Mouse (Mus musculus): ENCODE results near the gene Atg7.
A peak's percentile ranks its signal among the peaks of the same experiment; 100 is the strongest.

Atg7 gene

DNA sequence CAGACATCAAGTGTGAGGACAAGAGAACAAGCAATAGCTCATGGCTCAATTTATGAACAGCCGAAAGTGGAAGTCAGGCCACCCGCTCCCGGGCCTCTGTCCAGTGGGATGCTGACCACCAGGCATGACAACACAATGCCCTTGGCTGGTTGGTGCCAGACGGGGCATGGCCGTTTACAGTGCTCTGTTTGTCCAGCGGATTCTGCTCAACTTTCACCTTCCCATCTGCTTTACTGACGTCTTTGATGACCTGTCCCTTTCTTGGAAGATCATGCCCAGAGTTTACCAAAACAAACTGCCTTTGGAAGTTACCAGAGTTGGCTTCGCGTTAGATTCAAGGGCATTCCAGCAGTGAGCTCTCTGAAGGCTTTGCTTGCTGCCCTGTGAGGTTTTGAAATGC is 93.5 kb downstream of the Atg7 start:
- no peak for DNase-seq

GRCm38 (mm10) chr6:114737181-114737580 is 94.3 kb downstream of the Atg7 start:
- DNase-seq, result no peak

DNA sequence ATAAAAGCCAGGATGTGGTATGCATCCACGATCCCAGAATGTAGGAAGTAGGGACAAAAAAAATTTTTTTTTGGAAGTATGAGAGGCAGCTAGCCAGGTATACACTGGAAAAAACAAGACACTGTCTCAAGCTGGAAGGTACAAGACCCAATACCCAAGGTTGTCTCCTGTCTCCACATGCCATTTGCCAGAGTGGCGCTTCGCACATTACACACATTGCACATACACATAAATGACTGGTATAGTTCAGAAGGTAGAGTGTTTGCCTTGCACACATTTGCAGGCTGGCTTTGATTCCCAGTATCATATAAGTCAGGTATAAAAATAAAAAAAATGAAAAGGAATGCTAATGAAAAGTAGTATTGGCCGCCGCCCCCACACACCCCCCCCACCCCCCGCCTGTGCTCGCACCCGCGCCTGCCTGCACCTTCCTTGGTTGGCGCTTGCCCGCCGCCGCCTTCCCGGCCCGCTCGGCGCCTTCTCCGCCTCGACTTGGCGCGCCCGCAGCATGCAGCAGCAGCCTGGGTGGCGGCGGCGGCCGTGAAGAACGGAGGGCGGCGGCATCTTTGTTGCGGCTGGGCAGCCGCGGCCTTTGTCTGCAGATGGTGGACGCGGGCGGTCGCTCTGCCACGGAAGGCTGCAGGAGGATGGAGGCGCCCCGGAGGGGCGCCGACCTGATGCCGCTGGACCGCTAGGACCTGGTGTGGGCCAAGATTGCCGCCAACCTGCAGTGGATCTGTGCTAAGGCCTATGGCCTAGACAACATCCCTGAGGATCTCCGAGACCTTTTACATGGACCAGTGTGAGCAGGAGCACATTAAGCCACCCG is 95.2 kb downstream of the Atg7 start:
- no peak for DNase-seq

- no peak for DNase-seq
Measured at GRCm38 (mm10) chr6:114738760-114739112, 95.8 kb downstream of the Atg7 start.

DNA sequence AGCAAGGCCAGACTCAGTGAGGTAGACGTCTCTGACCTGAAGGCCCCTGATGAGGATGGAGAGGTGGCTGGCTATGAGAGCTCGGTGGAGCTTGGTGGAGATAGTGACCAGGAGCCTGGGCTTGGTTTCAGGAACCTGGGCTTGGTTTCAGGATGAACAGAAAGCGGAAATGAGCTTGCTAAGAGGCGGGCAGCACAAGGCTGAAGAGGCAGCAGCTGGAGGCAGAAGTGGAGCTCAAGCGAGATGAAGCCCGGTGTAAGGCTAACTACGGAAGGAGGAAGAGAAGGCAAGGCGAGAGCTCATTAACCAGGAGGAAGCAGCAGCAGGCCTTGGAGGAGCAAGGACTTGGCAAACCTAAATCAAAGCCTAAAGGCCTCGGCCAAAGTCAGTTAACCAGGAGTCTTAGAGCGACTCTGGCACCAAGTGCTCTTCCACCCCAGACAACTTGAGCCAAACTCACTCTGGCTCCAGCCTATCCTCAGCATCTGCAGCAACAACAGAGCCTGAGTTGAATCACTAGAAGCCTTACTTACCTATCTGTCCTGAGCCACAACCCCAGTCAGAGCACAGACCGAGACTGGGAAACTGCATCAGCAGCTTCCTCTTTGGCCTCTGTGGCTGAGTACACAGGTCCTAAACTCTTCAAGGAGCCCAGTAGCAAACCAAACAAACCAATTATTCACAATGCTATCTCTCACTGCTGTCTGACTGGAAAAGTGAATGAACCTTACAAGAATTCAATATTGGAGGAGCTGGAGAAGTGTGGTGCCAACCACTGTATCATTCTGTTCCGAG is 99.5 kb downstream of the Atg7 start:
- no peak for DNase-seq

DNA sequence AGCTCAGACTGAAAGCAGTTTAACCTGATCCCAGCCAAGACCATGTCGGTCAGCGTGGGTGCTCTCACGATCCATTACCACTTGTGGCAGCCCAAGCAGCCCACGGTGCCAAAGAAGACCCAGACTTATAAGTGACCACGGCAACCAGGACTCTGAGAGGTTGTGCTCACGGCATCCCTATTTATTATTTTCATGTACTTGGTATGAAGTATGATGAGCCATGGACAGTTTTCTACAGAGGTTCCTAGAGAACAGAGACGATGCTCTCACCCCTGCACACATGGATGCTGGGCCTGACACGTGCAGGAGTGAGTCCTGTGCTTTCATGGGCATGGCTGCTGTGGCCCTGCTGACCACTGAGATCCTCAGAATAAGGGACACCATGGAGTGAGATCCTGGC is 100.2 kb downstream of the Atg7 start:
- no peak for DNase-seq

GRCm38 (mm10) chr6:114743845-114744244 is 100.9 kb downstream of the Atg7 start:
- DNase-seq, result no peak

- no peak for DNase-seq
Measured at GRCm38 (mm10) chr6:114746439-114746974, 103.6 kb downstream of the Atg7 start.

DNA sequence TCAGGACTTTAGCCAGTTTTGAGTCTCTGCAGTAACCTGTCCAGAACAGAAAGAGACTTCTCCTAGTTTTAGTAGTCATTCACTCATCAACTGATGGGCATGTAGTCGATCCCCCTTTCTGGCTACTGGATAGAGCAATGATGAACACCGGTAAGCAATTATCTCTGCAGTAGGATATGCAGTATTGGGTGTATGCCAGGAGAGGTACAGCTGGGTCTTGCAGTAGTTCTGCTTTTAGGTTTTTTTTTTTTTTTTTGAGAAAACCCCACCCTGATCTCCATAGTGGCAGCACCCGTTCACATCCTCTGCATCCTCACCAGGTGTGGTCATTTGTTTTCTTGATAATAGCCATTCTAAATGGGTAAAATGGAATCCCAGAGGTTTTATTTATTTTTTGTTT is 105.5 kb downstream of the Atg7 start:
- DNase-seq, result no peak

- DNase-seq, result no peak
Measured at GRCm38 (mm10) chr6:114748882-114749281, 106.0 kb downstream of the Atg7 start.

DNA sequence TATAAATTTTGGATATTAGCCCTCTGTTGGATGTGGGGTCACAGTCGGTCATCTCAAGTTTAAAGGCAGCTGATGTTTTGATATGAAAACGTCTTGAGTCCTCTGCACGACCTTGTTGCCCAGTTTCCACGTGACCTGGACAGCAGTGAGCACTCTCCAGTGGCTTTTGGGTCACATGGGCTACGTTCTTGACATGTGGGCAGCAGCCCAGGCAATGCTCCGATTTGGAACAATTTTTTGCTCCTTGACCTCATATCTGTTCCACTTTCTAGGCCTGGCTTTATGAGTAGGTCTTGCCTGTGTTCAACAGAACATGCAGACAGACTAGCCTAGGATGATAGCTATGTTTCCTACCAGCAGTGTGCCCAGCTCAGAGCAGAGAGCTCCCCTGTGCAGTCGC is 115.9 kb downstream of the Atg7 start:
- DNase-seq, result peak; percentile 12

DNA sequence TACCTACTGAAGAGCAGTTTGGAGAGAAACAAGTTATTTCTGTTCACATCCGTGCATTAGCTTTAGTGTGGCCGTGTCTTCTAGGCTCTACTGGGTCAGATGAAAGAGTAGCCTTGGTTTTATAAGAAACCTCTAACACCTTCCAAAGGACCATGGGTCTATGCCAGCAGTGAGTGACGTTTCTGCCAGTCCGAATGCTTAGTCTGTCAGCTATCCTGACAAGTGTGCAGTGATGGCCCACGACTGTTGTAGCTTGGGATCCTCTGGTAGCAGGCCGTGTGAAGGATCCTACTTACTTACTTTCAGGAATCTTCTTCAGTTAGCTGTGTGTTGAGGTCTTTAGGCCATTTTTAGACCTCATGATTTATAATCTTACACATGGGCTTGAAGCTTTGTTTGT is 123.4 kb downstream of the Atg7 start:
- DNase-seq, result no peak

DNA sequence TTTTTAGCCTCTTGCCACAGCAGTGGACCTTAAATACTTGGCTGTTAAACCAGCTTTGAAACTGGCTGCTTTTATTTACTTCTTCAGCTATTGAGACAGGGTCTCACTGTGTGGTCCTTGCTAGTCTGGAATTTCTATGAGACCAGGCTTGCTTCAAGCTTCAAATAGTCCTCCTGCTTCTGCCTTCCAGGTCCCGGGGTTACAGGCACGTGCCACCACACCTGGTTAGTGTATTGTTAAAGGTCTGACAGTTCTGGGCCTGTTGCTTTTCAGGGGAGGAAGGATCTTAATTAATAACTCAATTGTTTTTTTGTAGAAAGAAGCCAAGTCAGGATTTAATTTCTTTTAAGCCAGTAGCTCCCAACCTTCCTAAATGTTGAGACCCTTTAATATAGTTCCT is 124.8 kb downstream of the Atg7 start:
- no peak for DNase-seq

GRCm38 (mm10) chr6:114770337-114770736 is 127.4 kb downstream of the Atg7 start:
- no peak for DNase-seq

DNA sequence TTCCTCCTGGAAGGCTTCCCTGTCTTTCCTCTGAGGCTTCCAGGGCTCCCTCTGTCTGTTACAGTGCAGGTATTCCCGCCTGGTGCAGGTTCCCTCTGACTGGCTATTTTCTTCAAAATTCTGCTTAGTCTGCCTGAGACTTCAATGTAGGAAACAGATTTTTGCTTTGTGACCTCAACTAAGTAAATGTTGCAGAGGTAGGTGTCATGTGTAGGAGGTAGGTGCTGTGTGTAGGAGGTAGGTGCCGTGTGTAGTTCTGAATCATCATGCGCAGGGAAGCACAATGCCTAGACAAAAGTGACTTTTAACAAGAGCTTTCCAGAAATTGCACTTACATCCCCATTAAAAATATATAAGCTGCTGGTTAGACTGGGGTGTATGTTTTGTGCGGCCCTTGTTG is 128.6 kb downstream of the Atg7 start:
- DNase-seq, result no peak

DNA sequence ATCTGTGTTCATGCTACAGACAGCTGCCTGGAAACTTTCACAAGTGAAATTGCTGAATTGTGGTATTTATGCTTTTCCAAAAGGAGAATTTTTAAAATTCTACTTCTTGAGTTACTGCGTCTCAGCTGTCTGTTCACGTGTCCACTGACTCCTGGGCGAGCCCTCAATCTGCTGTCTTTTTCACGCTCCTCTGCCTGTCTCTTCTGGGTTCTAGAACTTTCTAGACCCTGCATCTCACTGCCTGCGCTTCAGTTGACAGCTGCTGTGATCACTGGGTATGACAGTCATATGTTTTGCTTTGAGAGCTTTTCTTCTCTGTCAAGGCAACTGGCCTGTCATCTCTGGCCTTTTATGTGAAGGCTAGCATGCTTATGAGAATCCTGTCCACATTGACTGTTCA is 132.3 kb downstream of the Atg7 start:
- DNase-seq, result no peak

- DNase-seq, result no peak
Measured at GRCm38 (mm10) chr6:114777872-114778271, 135.0 kb downstream of the Atg7 start.

- no peak for DNase-seq
Measured at GRCm38 (mm10) chr6:114778650-114779049, 135.8 kb downstream of the Atg7 start.

DNA sequence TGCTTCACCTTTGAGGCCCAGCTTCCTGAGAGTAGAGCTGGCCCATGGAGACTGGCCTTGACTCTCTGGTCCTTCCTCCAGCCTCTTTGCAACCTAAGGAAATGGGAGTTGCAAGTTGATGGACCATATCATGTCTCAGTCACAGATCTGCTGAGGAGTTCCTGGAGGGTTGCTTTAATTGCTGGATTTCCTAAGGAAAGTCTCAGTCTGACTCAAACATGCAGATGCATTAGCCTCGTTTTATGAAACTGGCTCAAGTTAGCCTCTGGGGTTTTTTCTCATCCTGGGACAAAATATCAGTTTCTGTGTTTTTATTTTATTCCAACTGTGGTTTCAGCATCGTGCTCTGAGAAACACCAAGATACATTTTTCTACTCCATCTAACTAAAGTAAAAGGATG is 137.7 kb downstream of the Atg7 start:
- no peak for DNase-seq

DNA sequence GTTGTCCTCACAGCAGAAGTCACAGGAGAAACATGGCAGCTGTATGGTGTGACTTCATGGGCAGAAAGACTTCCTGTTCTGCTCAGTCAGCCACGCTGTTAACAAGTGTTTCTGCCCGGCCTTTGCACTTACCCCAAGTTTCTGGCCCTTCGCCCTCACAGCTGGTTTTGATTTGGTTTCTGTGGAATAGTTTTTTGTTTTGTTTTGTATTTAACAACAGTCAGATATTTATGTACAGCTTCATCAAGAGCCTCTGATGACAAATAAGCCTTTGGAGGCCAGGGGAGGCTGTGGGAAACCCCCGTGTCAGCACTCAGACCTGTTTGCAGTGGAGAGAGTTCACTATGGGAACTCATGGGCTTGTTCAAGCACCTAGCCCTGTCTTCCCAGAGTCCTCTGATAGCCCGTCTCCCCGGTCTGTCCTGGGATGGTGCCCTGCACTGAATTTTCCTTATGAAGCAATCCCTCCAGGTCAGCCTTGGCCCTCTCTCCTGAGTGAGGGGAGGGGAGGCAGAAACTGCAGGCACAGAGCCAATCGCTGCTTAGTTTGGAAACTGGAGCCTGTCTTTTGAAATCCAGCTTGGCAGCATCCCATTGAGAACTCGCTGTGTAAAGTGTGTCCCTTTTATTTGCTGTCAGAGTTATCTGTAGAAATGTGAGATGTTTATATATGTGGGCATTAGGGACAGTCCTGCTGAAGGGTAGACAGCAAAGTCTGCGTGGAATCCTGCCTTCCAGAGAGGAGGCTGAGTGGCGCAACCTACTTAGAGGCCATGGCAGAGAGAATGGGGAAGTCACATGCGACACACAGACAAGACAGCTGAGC is 138.7 kb downstream of the Atg7 start:
- peak; percentile 4 for DNase-seq

GRCm38 (mm10) chr6:114782486-114782885 is 139.6 kb downstream of the Atg7 start:
- no peak for DNase-seq

DNA sequence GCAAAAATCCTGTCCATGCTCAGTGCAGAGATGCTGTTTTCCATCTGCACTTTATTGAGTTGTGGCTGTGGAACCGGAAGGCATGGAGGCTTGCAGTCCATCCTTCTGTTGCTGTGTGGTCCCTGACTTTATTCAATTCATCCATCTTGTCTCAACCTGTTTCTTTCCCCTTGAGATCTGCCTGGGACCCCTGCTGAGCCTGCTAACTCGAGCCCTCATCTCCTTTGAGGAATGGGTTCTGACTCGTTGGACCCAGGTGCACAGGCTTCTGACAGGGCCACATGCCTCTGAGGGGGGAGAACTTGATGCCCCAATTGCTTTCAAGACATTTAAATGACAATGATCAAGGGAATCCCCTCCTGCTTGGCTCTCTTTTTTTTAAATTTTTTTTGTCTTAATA is 143.6 kb downstream of the Atg7 start:
- DNase-seq, result no peak

DNA sequence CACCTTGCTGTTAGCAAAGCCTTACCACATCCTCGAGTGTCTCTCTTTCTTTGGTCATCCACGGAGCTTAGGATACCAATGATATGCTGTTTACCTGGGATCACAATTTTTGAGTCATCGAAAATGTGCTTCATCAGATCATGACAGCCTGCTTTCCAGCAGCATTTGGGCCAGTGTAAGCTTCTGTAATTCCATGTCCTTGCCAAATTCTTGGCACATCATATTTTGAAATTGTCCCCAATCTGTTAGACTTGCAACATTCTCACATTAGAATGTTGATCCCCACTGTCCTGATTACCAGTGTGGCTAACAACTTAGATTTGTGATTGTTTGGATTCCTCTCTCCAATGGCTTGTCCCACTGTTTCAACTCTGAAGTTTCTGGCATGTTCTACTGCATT is 144.7 kb downstream of the Atg7 start:
- no peak for DNase-seq

All from kidney, adult 11 months (tissue).